Mouse (Mus musculus): ENCODE measurements at regions not wholly inside any gene's neighbourhood (a gene's known extent, or its start where the extent isn't known, plus 50 kb on each side); places are given as distances from the start of the nearest gene placed in this dataset.

DNA sequence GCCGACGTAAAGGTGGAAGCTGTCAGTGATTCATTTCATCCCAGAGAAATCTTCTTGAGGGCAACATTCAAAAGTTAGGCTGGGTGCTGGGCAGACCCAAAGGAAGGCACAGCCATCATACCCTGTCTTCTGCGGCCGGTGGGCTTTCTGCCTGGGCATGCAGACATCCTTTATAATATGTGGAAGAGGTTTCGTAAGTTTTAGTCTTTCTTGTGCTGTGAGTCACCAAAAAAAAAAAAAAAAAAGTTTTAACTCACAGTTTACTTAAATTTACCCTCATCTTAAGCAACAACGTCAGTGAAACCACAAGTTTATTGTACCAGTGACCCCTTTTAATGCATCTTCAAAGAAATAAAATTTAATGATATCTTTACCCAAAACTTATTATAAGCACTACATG is 128.7 kb downstream of the Dusp6 start:
- no peak overlapping the region for H3K4me3 ChIP-seq (ENCODE audit: control insufficient read depth in 1 of 2, insufficient read depth in 1 of 2, low read depth in 2 of 2, low read length in 2 of 2)
- H3K79me2 ChIP-seq (ENCODE audit: control insufficient read depth, insufficient read depth, low read length, poor library complexity): no peaks in the 10 kb centered on the region
- DNase-seq (ENCODE audit: low read depth, low spot score): no peak
- H3K4me1 ChIP-seq (ENCODE audit: control insufficient read depth in 1 of 2, insufficient read depth in 2 of 2, low read length in 2 of 2): no peaks in the 10 kb centered on the region
- H3K9ac ChIP-seq (ENCODE audit: control insufficient read depth, low read depth, low read length, poor library complexity, severe bottlenecking): no peak overlapping the region
- no peaks in the 10 kb centered on the region for H3K36me3 ChIP-seq (ENCODE audit: control insufficient read depth in 1 of 2, insufficient read depth in 2 of 2, low read length in 2 of 2)
- no peak for TF ChIP-seq ETS1 (IDR thresholded peaks at IDR 0.05; ENCODE audit: low read depth, low read length)
- TF ChIP-seq ZNF384 (IDR thresholded peaks at IDR 0.05; ENCODE audit: low read depth, low read length): no peak
- TF ChIP-seq ELF1 (IDR thresholded peaks at IDR 0.05; ENCODE audit: low read depth, low read length): no peak
- TF ChIP-seq TCF12 (IDR thresholded peaks at IDR 0.05; ENCODE audit: low read depth, low read length): no peak
- no peak for TF ChIP-seq POLR2AphosphoS5 (IDR thresholded peaks at IDR 0.05; ENCODE audit: borderline replicate concordance, low read depth, low read length)
- TF ChIP-seq HCFC1 (IDR thresholded peaks at IDR 0.05; ENCODE audit: low read depth, low read length): no peak
- no peak for TF ChIP-seq MEF2A (IDR thresholded peaks at IDR 0.05; ENCODE audit: extremely low read depth, insufficient replicate concordance, low read depth, low read length, poor library complexity, severe bottlenecking)
- no peak for TF ChIP-seq ZKSCAN1 (IDR thresholded peaks at IDR 0.05; ENCODE audit: low read depth, low read length)
- TF ChIP-seq E2F4 (IDR thresholded peaks at IDR 0.05; ENCODE audit: borderline replicate concordance, low read depth, low read length): no peak
- TF ChIP-seq SMC3 (IDR thresholded peaks at IDR 0.05; ENCODE audit: low read depth, low read length): no peak
- TF ChIP-seq JUND (IDR thresholded peaks at IDR 0.05; ENCODE audit: low read depth, low read length): no peak
- H3K27ac ChIP-seq (ENCODE audit: control insufficient read depth, low read depth, low read length): no peak overlapping the region
- H3K27me3 ChIP-seq (ENCODE audit: control insufficient read depth in 1 of 2, insufficient read depth in 2 of 2, low read length in 2 of 2): no peaks in the 10 kb centered on the region; a peak in 1 of 4 replicates
- H3K9me3 ChIP-seq (replicated peaks; ENCODE audit: insufficient read depth, low read length): no peaks in the 10 kb centered on the region

DNA sequence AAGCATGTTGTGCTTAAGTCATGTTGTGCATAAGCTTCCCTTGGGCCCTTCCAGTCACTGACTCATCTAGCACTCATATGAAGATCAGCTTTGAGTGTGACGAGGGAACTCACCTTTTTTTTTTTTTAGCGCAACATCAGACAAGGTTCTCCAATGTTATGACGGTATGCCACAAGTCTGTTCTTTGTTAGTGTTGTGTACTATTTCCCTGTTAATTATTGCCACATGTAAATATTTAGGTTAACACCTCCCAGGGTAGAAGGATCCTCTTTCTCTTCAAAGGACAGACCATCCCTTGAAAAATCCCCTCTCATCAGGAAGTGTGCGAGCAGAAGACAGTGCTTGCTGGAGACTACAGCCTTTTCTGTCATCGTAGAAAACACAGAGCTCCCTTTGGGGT is 129.9 kb downstream of the Dusp6 start:
- Histone ChIP-seq H3K9ac (ENCODE audit: control insufficient read depth, low read depth, low read length, poor library complexity, severe bottlenecking) (no peak overlapping the region), H3K4me1 (ENCODE audit: control insufficient read depth in 1 of 2, insufficient read depth in 2 of 2, low read length in 2 of 2) (no peaks in the 10 kb centered on the region), H3K36me3 (ENCODE audit: control insufficient read depth in 1 of 2, insufficient read depth in 2 of 2, low read length in 2 of 2) (no peaks in the 10 kb centered on the region), H3K27ac (ENCODE audit: control insufficient read depth, low read depth, low read length) (no peak overlapping the region), H3K79me2 (ENCODE audit: control insufficient read depth, insufficient read depth, low read length, poor library complexity) (no peaks in the 10 kb centered on the region), H3K27me3 (ENCODE audit: control insufficient read depth in 1 of 2, insufficient read depth in 2 of 2, low read length in 2 of 2) (no peaks in the 10 kb centered on the region; a peak in 1 of 4 replicates), H3K9me3 (replicated peaks; ENCODE audit: insufficient read depth, low read length) (no peaks in the 10 kb centered on the region), H3K4me3 (ENCODE audit: control insufficient read depth in 1 of 2, insufficient read depth in 1 of 2, low read depth in 2 of 2, low read length in 2 of 2) (no peak overlapping the region)
- no peak for DNase-seq (ENCODE audit: low read depth, low spot score)
- no peak for TF ChIP-seq RAD21 (IDR thresholded peaks at IDR 0.05; ENCODE audit: low read depth, low read length)
- no peak for TF ChIP-seq ZNF384 (IDR thresholded peaks at IDR 0.05; ENCODE audit: low read depth, low read length)
- TF ChIP-seq POLR2AphosphoS5 (IDR thresholded peaks at IDR 0.05; ENCODE audit: borderline replicate concordance, low read depth, low read length): no peak
- TF ChIP-seq E2F4 (IDR thresholded peaks at IDR 0.05; ENCODE audit: borderline replicate concordance, low read depth, low read length): no peak
- TF ChIP-seq TBP (IDR thresholded peaks at IDR 0.05; ENCODE audit: low read depth, low read length): no peak

DNA sequence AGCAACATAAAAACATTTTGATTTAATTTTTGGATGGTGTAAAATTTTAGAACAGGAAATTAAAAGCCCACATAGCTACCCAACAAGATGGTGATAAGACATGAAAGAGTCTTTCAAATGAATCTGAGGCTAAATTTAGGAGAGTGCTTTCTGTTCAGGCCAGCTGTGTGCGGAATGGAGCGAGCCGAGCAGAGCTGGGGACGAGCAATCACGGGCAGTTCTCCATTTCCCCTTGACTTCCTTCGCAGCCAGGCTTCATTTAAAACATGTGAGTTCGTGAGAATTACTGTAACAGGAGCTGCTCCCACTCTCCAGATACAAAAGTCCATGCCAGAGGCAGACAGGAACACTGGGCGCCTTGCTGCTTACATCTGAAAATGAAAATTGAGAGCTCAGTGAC is 130.5 kb downstream of the Dusp6 start:
- H3K36me3 ChIP-seq (ENCODE audit: control insufficient read depth in 1 of 2, insufficient read depth in 2 of 2, low read length in 2 of 2): no peaks in the 10 kb centered on the region
- no peaks in the 10 kb centered on the region for H3K9me3 ChIP-seq (replicated peaks; ENCODE audit: insufficient read depth, low read length)
- no peaks in the 10 kb centered on the region for H3K79me2 ChIP-seq (ENCODE audit: control insufficient read depth, insufficient read depth, low read length, poor library complexity)
- H3K4me3 ChIP-seq (ENCODE audit: control insufficient read depth in 1 of 2, insufficient read depth in 1 of 2, low read depth in 2 of 2, low read length in 2 of 2): no peak overlapping the region
- no peak overlapping the region for H3K9ac ChIP-seq (ENCODE audit: control insufficient read depth, low read depth, low read length, poor library complexity, severe bottlenecking)
- no peaks in the 10 kb centered on the region; a peak in 1 of 4 replicates for H3K27me3 ChIP-seq (ENCODE audit: control insufficient read depth in 1 of 2, insufficient read depth in 2 of 2, low read length in 2 of 2)
- H3K27ac ChIP-seq (ENCODE audit: control insufficient read depth, low read depth, low read length): no peak overlapping the region
- no peak for DNase-seq (ENCODE audit: low read depth, low spot score)
- H3K4me1 ChIP-seq (ENCODE audit: control insufficient read depth in 1 of 2, insufficient read depth in 2 of 2, low read length in 2 of 2): no peaks in the 10 kb centered on the region
- TF ChIP-seq SMC3 (IDR thresholded peaks at IDR 0.05; ENCODE audit: low read depth, low read length) (no peak), ZMIZ1 (IDR thresholded peaks at IDR 0.05; ENCODE audit: low read depth, low read length) (no peak), GABPA (IDR thresholded peaks at IDR 0.05; ENCODE audit: low read depth, low read length) (no peak), HCFC1 (IDR thresholded peaks at IDR 0.05; ENCODE audit: low read depth, low read length) (no peak)

Measured in MEL (cell line).